In genomic region chr12:112171657-112172056, GRCm38 (mm10) we compare ENCODE assay signal across 18 mouse cellular contexts. TPM values are rescaled to one million over a fixed set of nuclear protein-coding genes. Genes with fewer than 3 reads are reported as not detected.
DNase-seq lines count a peak whose midpoint lies in the region; ATAC-seq and TF ChIP-seq lines count a peak whose summit lies in the region.
"Had no signal": no experiment of that assay in that cellular context is flagged by ENCODE, and none has a peak within 500 bp of the region (broad histone marks: within the 10 kb centered on the region; RNA-seq: fewer than 3 reads in every experiment).

No protein-coding gene starts in this region.

- DNase-seq in adrenal gland, adult 8-10 months, result no peak
- no peak for DNase-seq in layer of hippocampus, adult 2 months (ENCODE audit: low spot score in 2 of 2)
- no peak for DNase-seq in frontal cortex, postnatal 36 days (ENCODE audit: low spot score in 2 of 2)
- DNase-seq: adrenal gland, postnatal 14 days; cerebellum, postnatal 14 days; heart, adult 2 months; kidney, adult 11 months; lung, embryonic 14.5 days; right cerebral cortex, postnatal 4 days; thymus, adult 2 months had no signal

- whole genome bisulfite sequencing in intestine, embryonic 15.5 days, result 86% methylated on average over 1 of the region's 1 CpGs
- 90% methylated on average over 1 of the region's 1 CpGs for WGBS in intestine, postnatal 0 days
- 97% methylated on average over 1 of the region's 1 CpGs for WGBS in forebrain, embryonic 16.5 days
- WGBS in midbrain, embryonic 12.5 days, result 95% methylated on average over 1 of the region's 1 CpGs
- 69% methylated on average over 1 of the region's 1 CpGs for WGBS in liver, embryonic 12.5 days (ENCODE audit: insufficient replicate concordance)

- H3K9ac ChIP-seq in intestine, embryonic 15.5 days, result no peak overlapping the region
- H3K9ac ChIP-seq in intestine, postnatal 0 days (ENCODE audit: low read depth, low read length), result no peak overlapping the region
- no peak overlapping the region for H3K9ac ChIP-seq in forebrain, embryonic 16.5 days (replicated peaks; ENCODE audit: low read depth, low read length)
- H3K9ac ChIP-seq in midbrain, embryonic 12.5 days (replicated peaks), result no peak overlapping the region
- no peak overlapping the region for H3K9ac ChIP-seq in liver, embryonic 12.5 days
- H3K9ac ChIP-seq: embryonic facial prominence, embryonic 15.5 days; limb, embryonic 15.5 days; lung, embryonic 14.5 days had no signal

- ATAC-seq in intestine, embryonic 15.5 days, result peak; percentile 27
- no peak for ATAC-seq in intestine, postnatal 0 days
- ATAC-seq in forebrain, embryonic 16.5 days, result no peak
- no peak for ATAC-seq in midbrain, embryonic 12.5 days (ENCODE audit: low FRiP score, low read depth)
- no peak for ATAC-seq in liver, embryonic 12.5 days

- peaks cover 11% of the 10 kb centered on the region for H3K4me1 ChIP-seq in intestine, embryonic 15.5 days (replicated peaks)
- no peaks in the 10 kb centered on the region for H3K4me1 ChIP-seq in intestine, postnatal 0 days (replicated peaks; ENCODE audit: control insufficient read depth, insufficient read depth, low read length)
- peaks cover 29% of the 10 kb centered on the region for H3K4me1 ChIP-seq in forebrain, embryonic 16.5 days (replicated peaks; ENCODE audit: control insufficient read depth, insufficient read depth, low read length)
- H3K4me1 ChIP-seq in midbrain, embryonic 12.5 days, result peaks cover 39% of the 10 kb centered on the region
- peaks cover 6% of the 10 kb centered on the region; the same call in 1 of the 2 replicates for H3K4me1 ChIP-seq in liver, embryonic 12.5 days

- H3K9me3 ChIP-seq in intestine, embryonic 15.5 days, result no peaks in the 10 kb centered on the region
- H3K9me3 ChIP-seq in intestine, postnatal 0 days (ENCODE audit: control insufficient read depth), result no peaks in the 10 kb centered on the region
- no peaks in the 10 kb centered on the region for H3K9me3 ChIP-seq in forebrain, embryonic 16.5 days (ENCODE audit: control insufficient read depth, low read length)
- H3K9me3 ChIP-seq in midbrain, embryonic 12.5 days, result no peaks in the 10 kb centered on the region
- H3K9me3 ChIP-seq in liver, embryonic 12.5 days (replicated peaks), result no peaks in the 10 kb centered on the region
- H3K9me3 ChIP-seq: embryonic facial prominence, embryonic 15.5 days; limb, embryonic 15.5 days had no signal

- H3K4me3 ChIP-seq in intestine, embryonic 15.5 days (replicated peaks), result no peak overlapping the region
- no peak overlapping the region for H3K4me3 ChIP-seq in intestine, postnatal 0 days (ENCODE audit: low read depth, low read length)
- no peak overlapping the region for H3K4me3 ChIP-seq in forebrain, embryonic 16.5 days (replicated peaks; ENCODE audit: low read length)
- H3K4me3 ChIP-seq in midbrain, embryonic 12.5 days, result no peak overlapping the region
- no peak overlapping the region for H3K4me3 ChIP-seq in liver, embryonic 12.5 days
- no peak overlapping the region for H3K4me3 ChIP-seq in layer of hippocampus, adult 2 months
- H3K4me3 ChIP-seq: embryonic facial prominence, embryonic 15.5 days; heart, adult 2 months; limb, embryonic 15.5 days; myocyte had no signal

- H3K36me3 ChIP-seq in intestine, embryonic 15.5 days, result no peaks in the 10 kb centered on the region
- H3K36me3 ChIP-seq in intestine, postnatal 0 days (ENCODE audit: control insufficient read depth, insufficient read depth), result no peaks in the 10 kb centered on the region
- peaks cover 16% of the 10 kb centered on the region for H3K36me3 ChIP-seq in forebrain, embryonic 16.5 days (ENCODE audit: control insufficient read depth, insufficient read depth)
- peaks cover 43% of the 10 kb centered on the region for H3K36me3 ChIP-seq in midbrain, embryonic 12.5 days
- no peaks in the 10 kb centered on the region for H3K36me3 ChIP-seq in liver, embryonic 12.5 days

- H3K4me2 ChIP-seq in intestine, embryonic 15.5 days (replicated peaks), result no peak overlapping the region
- no peak overlapping the region for H3K4me2 ChIP-seq in intestine, postnatal 0 days (replicated peaks; ENCODE audit: low read depth)
- H3K4me2 ChIP-seq in forebrain, embryonic 16.5 days (ENCODE audit: low read length), result no peak overlapping the region
- peak overlapping the region; percentile 10; the same call in 1 of the 2 replicates for H3K4me2 ChIP-seq in midbrain, embryonic 12.5 days (replicated peaks)
- H3K4me2 ChIP-seq in liver, embryonic 12.5 days, result no peak overlapping the region
- H3K4me2 ChIP-seq: embryonic facial prominence, embryonic 15.5 days; limb, embryonic 15.5 days; lung, embryonic 14.5 days had no signal

- no peaks in the 10 kb centered on the region for H3K27me3 ChIP-seq in intestine, embryonic 15.5 days (replicated peaks)
- H3K27me3 ChIP-seq in intestine, postnatal 0 days (replicated peaks; ENCODE audit: control insufficient read depth, insufficient read depth, low read length), result no peaks in the 10 kb centered on the region
- H3K27me3 ChIP-seq in forebrain, embryonic 16.5 days (replicated peaks; ENCODE audit: control insufficient read depth, insufficient read depth, low read length), result no peaks in the 10 kb centered on the region
- peaks cover 44% of the 10 kb centered on the region for H3K27me3 ChIP-seq in midbrain, embryonic 12.5 days
- no peaks in the 10 kb centered on the region for H3K27me3 ChIP-seq in liver, embryonic 12.5 days (replicated peaks)
- H3K27me3 ChIP-seq: embryonic facial prominence, embryonic 15.5 days; limb, embryonic 15.5 days had no signal

- TF ChIP-seq CTCF in intestine, postnatal 0 days (IDR thresholded peaks at IDR 0.05; ENCODE audit: low read depth), result no peak
- no peak for TF ChIP-seq CTCF in layer of hippocampus, adult 2 months (conservative IDR thresholded peaks at IDR 0.05)

- no peak overlapping the region for H3K27ac ChIP-seq in intestine, embryonic 15.5 days
- H3K27ac ChIP-seq in intestine, postnatal 0 days (ENCODE audit: low read depth, low read length), result no peak overlapping the region
- H3K27ac ChIP-seq in forebrain, embryonic 16.5 days (ENCODE audit: low read length), result peak overlapping the region; percentile 78
- H3K27ac ChIP-seq in midbrain, embryonic 12.5 days (replicated peaks), result peak overlapping the region; percentile 67
- H3K27ac ChIP-seq in liver, embryonic 12.5 days, result no peak overlapping the region
- H3K27ac ChIP-seq in layer of hippocampus, adult 2 months, result no peak overlapping the region
- H3K27ac ChIP-seq: embryonic facial prominence, embryonic 15.5 days; heart, adult 2 months; limb, embryonic 15.5 days had no signal

RNA-seq across cellular contexts. Expression of gene Kif26a, which starts 25.6 kb away (rescaled TPM):
- polyA plus RNA-seq in intestine, embryonic 15.5 days (2015; fragmentation: Nextera tagmentation; extraction: Ambion mirVana), result 2.9 and 3.0 TPM in 2 replicates
- 0.89 and 1.1 TPM in 2 replicates for polyA plus RNA-seq in intestine, postnatal 0 days (2015; fragmentation: Nextera tagmentation; extraction: Ambion mirVana)
- polyA plus RNA-seq in forebrain, embryonic 16.5 days (2015; fragmentation: Nextera tagmentation; extraction: Ambion mirVana), result 17.3 and 21.2 TPM in 2 replicates
- 10.0 and 10.1 TPM in 2 replicates for polyA plus RNA-seq in midbrain, embryonic 12.5 days (2016; fragmentation: Nextera tagmentation; extraction: Ambion mirVana)
- polyA plus RNA-seq in liver, embryonic 12.5 days (2016; fragmentation: Nextera tagmentation; extraction: Ambion mirVana), result 0.44 and 0.51 TPM in 2 replicates
- 10 to 100 TPM; 11.4 to 19.1 (median 14.7) TPM for total RNA-seq in adrenal gland, adult 8-10 months (2022)
- total RNA-seq in layer of hippocampus, adult 2 months (2021), result 1 to 10 TPM; 5.0 to 5.8 TPM

Comparison
In these comparisons a context has a peak if more than half of its experiments do, and no peak if none do; other contexts are left out.
1. H3K27ac ChIP-seq: peak in forebrain, embryonic 16.5 days (single experiment) and midbrain, embryonic 12.5 days (single experiment); none in intestine, embryonic 15.5 days (single experiment), intestine, postnatal 0 days (single experiment), liver, embryonic 12.5 days (single experiment) and layer of hippocampus, adult 2 months (single experiment).